Mouse (Mus musculus): Measurements from ENCODE around the gene Rdh5.

DNA sequence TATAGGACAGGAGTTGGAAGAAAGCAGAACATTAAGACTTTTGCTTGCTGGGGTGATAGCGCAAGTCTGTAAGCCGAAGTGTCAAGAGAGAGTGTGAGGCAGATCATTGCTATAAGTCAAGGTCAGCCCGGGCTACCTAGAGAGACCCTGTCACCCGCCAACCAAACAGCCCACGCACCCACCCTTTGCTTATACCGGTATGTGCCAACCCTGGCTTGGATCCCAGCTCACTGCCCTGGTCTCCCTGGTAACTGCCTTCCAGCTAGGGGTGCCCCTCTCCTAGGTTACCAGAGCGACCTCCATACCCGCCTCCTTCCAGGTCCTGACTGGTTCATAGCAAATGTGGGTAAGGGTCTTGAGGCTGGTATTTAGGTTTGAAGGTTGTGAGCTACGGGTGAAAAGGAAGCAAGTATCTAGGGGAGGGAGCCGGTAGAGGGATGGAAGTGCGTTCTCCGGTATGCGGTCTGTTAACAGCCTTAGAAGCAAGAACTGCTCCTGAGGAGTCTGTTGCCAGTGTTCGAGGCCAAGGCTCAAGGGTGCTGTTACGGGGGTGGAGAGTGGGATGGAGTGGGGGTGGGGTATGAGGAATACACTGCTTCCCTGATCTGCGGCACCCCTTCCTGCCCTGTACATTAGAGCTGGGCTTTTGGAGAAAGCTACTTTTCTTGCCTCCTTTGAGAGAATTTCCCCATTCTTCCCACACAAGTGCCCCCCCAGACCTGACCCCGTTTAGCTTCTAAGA, 26.6 kb downstream of the Rdh5 start:
- TF ChIP-seq CTCF (IDR thresholded peaks at IDR 0.05; ENCODE audit: borderline replicate concordance, extremely low read depth, insufficient read depth, insufficient read length), result no peak
- TF ChIP-seq POLR2A (IDR thresholded peaks at IDR 0.05; ENCODE audit: borderline replicate concordance, extremely low read depth, insufficient read depth, insufficient read length, poor library complexity, severe bottlenecking), result no peak

All from brain, embryonic 14.5 days (tissue).